Mouse (Mus musculus) ES-E14 (cell line): ENCODE measurements at regions not wholly inside any gene's neighbourhood (a gene's known extent, or its start where the extent isn't known, plus 50 kb on each side); places are given as distances from the start of the nearest gene placed in this dataset.
A peak's percentile ranks its signal among the peaks of the same experiment; 100 is the strongest.

Source experiments
- DNase-seq: peaks from one replicate; pipeline ENCODE4 v3.0.0-alpha.2; 2013; ENCODE audit warnings: low read depth, low spot score
- H3K27ac ChIP-seq: 2 replicates; pipeline ENCODE4 v1.5.1; 2012; ENCODE audit warnings: low read depth, mild to moderate bottlenecking, low read length, moderate library complexity, mixed read lengths; ENCODE audit not compliant: poor library complexity, insufficient read depth, severe bottlenecking
- H3K36me3 ChIP-seq: 2 replicates; pipeline ENCODE4 v1.6.1; 2012; ENCODE audit warnings: mild to moderate bottlenecking, low read length, moderate library complexity, mixed read lengths; ENCODE audit not compliant: control insufficient read depth, poor library complexity, insufficient read depth, severe bottlenecking
- H3K4me1 ChIP-seq, 2 experiments: fragments of 150-350 bp in 1 of 2; sonication (generic) in 1 of 2; 2 replicates each; pipeline ENCODE4 v1.6.1; 2012; ENCODE audit warnings: low read length in 2 of 2, mild to moderate bottlenecking in 1 of 2, mixed read lengths in 1 of 2; ENCODE audit not compliant: control insufficient read depth in 2 of 2, insufficient read depth in 2 of 2, poor library complexity in 1 of 2
- H3K4me3 ChIP-seq, 2 experiments: fragments of 150-350 bp in 1 of 2; sonication (generic) in 1 of 2; 2 replicates each; pipeline ENCODE4 v1.5.1; 2012; ENCODE audit warnings: low read length in 2 of 2, low read depth in 1 of 2, mild to moderate bottlenecking in 1 of 2, mixed read lengths in 1 of 2; ENCODE audit not compliant: insufficient read depth in 1 of 2, poor library complexity in 1 of 2, severe bottlenecking in 1 of 2
- H3K9ac ChIP-seq: 2 replicates; pipeline ENCODE4 v1.6.1; 2012; ENCODE audit warnings: low read depth, mild to moderate bottlenecking, low read length, mixed read lengths; ENCODE audit not compliant: poor library complexity, insufficient read depth, severe bottlenecking
- H3K9me3 ChIP-seq: fragments of 150-350 bp; sonication (generic); 2 replicates; pipeline ENCODE4 v1.6.1; 2012; ENCODE audit warnings: low read depth, mild to moderate bottlenecking, low read length; ENCODE audit not compliant: control insufficient read depth, insufficient read depth
- CHD2 ChIP-seq: IDR thresholded peaks from 2 replicates; pipeline ENCODE4 v1.6.1; 2014; ENCODE audit warnings: mild to moderate bottlenecking, low read depth, low read length, inconsistent platforms
- HCFC1 ChIP-seq: IDR thresholded peaks from 2 replicates; pipeline ENCODE4 v1.6.1; 2012; ENCODE audit warnings: low read length, inconsistent platforms, borderline replicate concordance; ENCODE audit not compliant: insufficient read depth
- MAFK ChIP-seq: IDR thresholded peaks from 2 replicates; pipeline ENCODE4 v1.6.1; 2014; ENCODE audit warnings: mild to moderate bottlenecking, low read depth, low read length, inconsistent platforms; ENCODE audit not compliant: insufficient read depth
- ZC3H11A ChIP-seq: IDR thresholded peaks from 2 replicates; pipeline ENCODE4 v1.6.1; 2012; ENCODE audit warnings: low read depth, mild to moderate bottlenecking, inconsistent platforms, low read length, borderline replicate concordance
- ZNF384 ChIP-seq: IDR thresholded peaks from 2 replicates; pipeline ENCODE4 v1.6.1; 2012; ENCODE audit warnings: low read depth, low read length, inconsistent platforms
- in situ Hi-C, 2 experiments: fragments of 600-800 bp; cut with MboI; formaldehyde crosslinking; loops; one replicate each; pipeline ENCODE4 v1.15.1; 2025; ENCODE audit warnings: low sequenced_read_pairs in 2 of 2, inconsistent platforms in 1 of 2; ENCODE audit not compliant: unreplicated experiment in 2 of 2

GRCm38 (mm10) chr2:160020876-160021275 is 313.1 kb downstream of the Gm826 start:
- in situ Hi-C loops, result no loop called here
- peak; percentile 36 for DNase-seq

GRCm38 (mm10) chr2:160017020-160017812 is 316.7 kb downstream of the Gm826 start:
- TF ChIP-seq HCFC1, result no peak
- TF ChIP-seq ZC3H11A, result no peak
- TF ChIP-seq ZNF384, result no peak
- TF ChIP-seq MAFK, result no peak
- no peak for TF ChIP-seq CHD2
- no peak overlapping the region for H3K4me3 ChIP-seq
- in situ Hi-C loops, result no loop called here
- no peaks in the 10 kb centered on the region for H3K9me3 ChIP-seq
- DNase-seq, result no peak
- H3K27ac ChIP-seq, result no peak overlapping the region
- H3K4me1 ChIP-seq, result no peaks in the 10 kb centered on the region; a peak in 2 of 4 replicates
- H3K36me3 ChIP-seq, result no peaks in the 10 kb centered on the region
- H3K9ac ChIP-seq, result no peak overlapping the region

More at GRCm38 (mm10) chr2:160020876-160021275, 313.1 kb downstream of the Gm826 start:
- Histone ChIP-seq H3K4me1 (no peaks in the 10 kb centered on the region; a peak in 2 of 4 replicates), H3K36me3 (no peaks in the 10 kb centered on the region), H3K9ac (no peak overlapping the region), H3K4me3 (no peak overlapping the region), H3K9me3 (no peaks in the 10 kb centered on the region), H3K27ac (no peak overlapping the region)
- no peak for TF ChIP-seq ZC3H11A
- TF ChIP-seq HCFC1, result no peak
- TF ChIP-seq CHD2, result no peak
- TF ChIP-seq MAFK, result no peak
- no peak for TF ChIP-seq ZNF384

GRCm38 (mm10) chr2:160011421-160011820 is 322.5 kb downstream of the Gm826 start:
- in situ Hi-C loops, result no loop called here
- DNase-seq, result no peak
- Histone ChIP-seq H3K9ac (no peak overlapping the region), H3K4me1 (no peaks in the 10 kb centered on the region), H3K27ac (no peak overlapping the region), H3K4me3 (no peak overlapping the region), H3K36me3 (no peaks in the 10 kb centered on the region), H3K9me3 (no peaks in the 10 kb centered on the region)
- TF ChIP-seq HCFC1 (no peak), CHD2 (no peak), ZC3H11A (no peak), MAFK (no peak), ZNF384 (no peak)

- H3K4me1 ChIP-seq, result no peaks in the 10 kb centered on the region
- in situ Hi-C loops, result no loop called here
- H3K9me3 ChIP-seq, result no peaks in the 10 kb centered on the region
- no peak for TF ChIP-seq ZNF384
- TF ChIP-seq MAFK, result no peak
- TF ChIP-seq CHD2, result no peak
- no peak for TF ChIP-seq HCFC1
- no peak for TF ChIP-seq ZC3H11A
- H3K4me3 ChIP-seq, result no peak overlapping the region
- H3K36me3 ChIP-seq, result no peaks in the 10 kb centered on the region
- H3K9ac ChIP-seq, result no peak overlapping the region
- H3K27ac ChIP-seq, result no peak overlapping the region
- no peak for DNase-seq
Measured at GRCm38 (mm10) chr2:160002695-160003094, 331.3 kb downstream of the Gm826 start.

DNA sequence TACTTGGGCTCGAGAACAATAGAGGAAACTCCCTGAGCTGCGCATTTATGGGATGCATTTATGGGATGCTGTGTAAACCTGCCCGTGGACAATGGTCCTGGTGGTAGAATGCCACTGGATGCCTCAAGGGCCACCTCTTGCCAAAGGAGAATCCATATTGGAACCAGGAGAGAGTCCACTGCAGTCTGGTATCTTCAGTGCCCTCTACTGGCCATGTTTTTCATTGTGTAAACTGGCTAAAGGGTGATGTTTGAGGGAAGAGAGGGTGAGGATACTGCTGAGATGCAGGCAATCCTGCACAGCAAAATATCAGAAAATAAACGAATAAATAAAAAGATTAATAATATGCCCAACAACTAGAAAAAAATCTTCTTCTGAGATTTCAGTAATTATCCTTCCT is 333.5 kb downstream of the Gm826 start:
- H3K9me3 ChIP-seq, result no peaks in the 10 kb centered on the region
- H3K36me3 ChIP-seq, result no peaks in the 10 kb centered on the region
- H3K4me1 ChIP-seq, result no peaks in the 10 kb centered on the region; a peak in 1 of 4 replicates
- H3K9ac ChIP-seq, result no peak overlapping the region
- in situ Hi-C loops, result no loop called here
- TF ChIP-seq MAFK (no peak), ZNF384 (no peak), CHD2 (no peak), ZC3H11A (0 out of 2 replicates have a peak, but pooled peaks have one; percentile 24), HCFC1 (no peak)
- no peak overlapping the region for H3K27ac ChIP-seq
- DNase-seq, result peak; percentile 25
- no peak overlapping the region for H3K4me3 ChIP-seq
